Mouse (Mus musculus) midbrain, embryonic 12.5 days (tissue): Measurements from ENCODE around the gene Rela. TPM values are rescaled to one million over a fixed set of nuclear protein-coding genes. Genes with fewer than 3 reads are reported as not detected.
A peak's percentile ranks its signal among the peaks of the same experiment; 100 is the strongest.

Experiments used
- ATAC-seq: fragments of 200-750 bp; cut with Nextera tagmentation; 2 replicates; pipeline ENCODE4 v1.8.0; 2017; ENCODE audit warnings: low read depth, moderate TSS enrichment, moderate library complexity; ENCODE audit not compliant: low FRiP score
- H3K27ac ChIP-seq: fragments of 300-500 bp; sonication (generic); replicated peaks from 2 replicates; pipeline ENCODE4 v1.5.1; 2016; ENCODE audit warnings: mild to moderate bottlenecking
- H3K27me3 ChIP-seq: fragments of 300-500 bp; sonication (generic); 2 replicates; pipeline ENCODE4 v1.6.1; 2016; ENCODE audit warnings: mild to moderate bottlenecking
- H3K36me3 ChIP-seq: fragments of 300-500 bp; sonication (generic); 2 replicates; pipeline ENCODE4 v1.6.1; 2016
- H3K4me1 ChIP-seq: fragments of 300-500 bp; sonication (generic); 2 replicates; pipeline ENCODE4 v1.6.1; 2016
- H3K4me2 ChIP-seq: fragments of 300-500 bp; sonication (generic); replicated peaks from 2 replicates; pipeline ENCODE4 v1.6.1; 2016; ENCODE audit warnings: mild to moderate bottlenecking, moderate library complexity
- H3K4me3 ChIP-seq: fragments of 300-500 bp; sonication (generic); 2 replicates; pipeline ENCODE4 v1.5.1; 2016; ENCODE audit warnings: mild to moderate bottlenecking
- H3K9ac ChIP-seq: fragments of 300-500 bp; sonication (generic); replicated peaks from 2 replicates; pipeline ENCODE4 v1.6.1; 2016; ENCODE audit warnings: mild to moderate bottlenecking, moderate library complexity
- H3K9me3 ChIP-seq: fragments of 300-500 bp; sonication (generic); 2 replicates; pipeline ENCODE4 v1.6.1; 2016; ENCODE audit warnings: mild to moderate bottlenecking
- WGBS: fragments of 180-500 bp; shearing (Covaris S2); methylation state at CpG from one replicate; pipeline ENCODE4 v1.1.7; 2016; 5-methylcytosine and 5-hydroxymethylcytosine counted together
- polyA plus RNA-seq: library from polyadenylated mRNA; unstranded; fragments of >200 nt; fragmentation: Nextera tagmentation; extraction: Ambion mirVana; gene quantifications from 2 replicates; pipeline ENCODE4 v1.2.1, GENCODE M21; 2016

Gene Rela
- polyA plus RNA-seq, 1 experiment from 2014 or later: 37.6 TPM

- Histone ChIP-seq H3K4me1 (peaks cover 18% of the 10 kb centered on the region), H3K36me3 (peaks cover 7% of the 10 kb centered on the region; the same call in 1 of the 2 replicates)
- ATAC-seq: peak; percentile 79; the same call in 1 of the 2 replicates
Measured at GRCm38 (mm10) chr19:5653969-5654719, 16.9 kb downstream of the Rela start.

DNA sequence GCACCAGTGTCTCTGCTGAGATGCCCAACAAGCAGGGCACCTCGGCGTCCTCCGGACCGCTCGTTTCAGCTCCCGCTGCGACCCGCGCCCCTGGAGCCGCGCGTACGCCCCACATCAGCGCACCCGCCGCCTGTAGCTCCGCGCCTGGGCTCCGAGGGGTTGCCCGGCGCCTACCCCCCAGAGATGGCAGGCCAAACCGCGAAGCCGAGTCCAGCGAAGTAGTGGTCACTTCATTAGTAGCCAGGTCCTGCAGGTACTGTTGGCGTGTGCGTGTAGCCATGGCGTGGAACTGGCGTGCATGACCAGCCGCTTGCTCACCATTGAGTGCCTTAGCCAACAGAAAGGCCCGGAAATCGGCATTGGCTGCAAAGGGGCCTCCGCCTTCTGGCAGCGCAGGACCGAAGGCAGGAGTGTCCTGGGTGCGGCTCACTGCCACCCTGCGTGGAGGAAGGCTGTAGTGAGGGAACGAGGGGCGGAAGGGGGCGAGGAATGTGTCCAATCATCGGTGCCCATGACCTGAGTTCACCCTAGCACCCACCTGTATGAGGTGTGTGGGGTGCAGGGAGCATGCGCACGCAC, 17.5 kb downstream of the Rela start:
- peaks cover 16% of the 10 kb centered on the region for H3K4me1 ChIP-seq
- peaks cover 56% of the 10 kb centered on the region for H3K27me3 ChIP-seq
- H3K4me2 ChIP-seq: peak overlapping the region; percentile 70
- H3K9me3 ChIP-seq: no peaks in the 10 kb centered on the region
- H3K4me3 ChIP-seq: peak overlapping the region; percentile 46
- H3K36me3 ChIP-seq: peaks cover 7% of the 10 kb centered on the region; the same call in 1 of the 2 replicates
- H3K27ac ChIP-seq: no peak overlapping the region
- peak overlapping the region; percentile 51 for H3K9ac ChIP-seq
- ATAC-seq: no peak
- 9% methylated on average over 43 of the region's 43 CpGs for WGBS

More at GRCm38 (mm10) chr19:5653969-5654719, 16.9 kb downstream of the Rela start:
- 3% methylated on average over 62 of the region's 62 CpGs for WGBS
- Histone ChIP-seq H3K27ac (no peak overlapping the region), H3K4me3 (peak overlapping the region; percentile 46), H3K27me3 (peaks cover 56% of the 10 kb centered on the region), H3K9ac (peak overlapping the region; percentile 51), H3K9me3 (no peaks in the 10 kb centered on the region), H3K4me2 (peak overlapping the region; percentile 70)

DNA sequence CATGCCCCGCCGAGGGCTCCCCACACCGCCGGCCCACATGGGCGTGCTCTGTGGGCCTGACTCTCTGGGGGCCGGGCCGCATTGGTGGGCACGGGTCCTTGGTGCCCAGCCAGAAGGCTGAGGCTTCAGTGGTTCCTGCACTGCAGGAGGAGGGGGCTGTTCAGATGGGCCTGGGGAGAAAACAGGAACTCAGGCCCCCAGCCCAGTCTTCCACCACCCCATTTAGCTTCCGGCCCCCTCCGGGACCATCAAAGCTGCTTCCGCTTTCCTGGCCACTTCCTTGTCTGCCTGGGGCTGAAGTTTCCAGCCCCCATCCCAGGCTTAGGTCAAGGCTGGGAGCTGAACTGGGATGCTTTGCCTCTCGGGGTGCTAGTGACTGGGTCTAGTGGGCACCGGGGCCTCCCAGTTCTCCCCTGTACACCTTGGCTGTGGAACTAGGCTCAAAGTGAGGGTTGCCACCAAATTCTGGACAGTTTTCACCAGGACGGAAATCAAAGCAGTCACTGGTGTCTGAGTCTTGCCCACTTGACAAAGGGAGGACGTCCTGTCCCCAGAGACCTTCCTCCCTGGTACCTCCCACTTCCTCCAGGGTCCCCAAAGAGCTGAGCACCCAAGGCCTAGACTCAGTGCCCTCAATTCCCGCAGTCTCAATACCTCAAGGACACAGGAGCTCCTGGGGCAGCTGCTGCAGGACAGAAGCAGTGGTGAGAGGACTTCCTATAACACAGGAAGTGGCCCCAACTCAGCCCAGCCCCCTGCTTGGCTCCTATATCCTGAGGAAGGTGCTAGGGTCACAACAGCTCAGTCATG, 23.9 kb downstream of the Rela start:
- WGBS: 85% methylated on average over 16 of the region's 16 CpGs
- Histone ChIP-seq H3K27me3 (peaks cover 7% of the 10 kb centered on the region), H3K4me3 (no peak overlapping the region), H3K9ac (no peak overlapping the region), H3K4me2 (no peak overlapping the region), H3K27ac (no peak overlapping the region), H3K9me3 (no peaks in the 10 kb centered on the region), H3K4me1 (peaks cover 14% of the 10 kb centered on the region), H3K36me3 (peaks cover 17% of the 10 kb centered on the region)
- no peak for ATAC-seq

- Histone ChIP-seq H3K9me3 (no peaks in the 10 kb centered on the region), H3K27ac (0 out of 2 replicates have a peak overlapping the region, but pooled peaks have one; percentile 30), H3K4me2 (0 out of 2 replicates have a peak overlapping the region, but pooled peaks have one; percentile 53), H3K36me3 (peaks cover 29% of the 10 kb centered on the region), H3K4me3 (0 out of 2 replicates have a peak overlapping the region, but pooled peaks have one; percentile 7), H3K4me1 (peaks cover 14% of the 10 kb centered on the region), H3K9ac (no peak overlapping the region), H3K27me3 (no peaks in the 10 kb centered on the region)
- 86% methylated on average over 8 of the region's 8 CpGs for WGBS
- ATAC-seq: no peak
Measured at GRCm38 (mm10) chr19:5662310-5662709, 25.0 kb downstream of the Rela start.

DNA sequence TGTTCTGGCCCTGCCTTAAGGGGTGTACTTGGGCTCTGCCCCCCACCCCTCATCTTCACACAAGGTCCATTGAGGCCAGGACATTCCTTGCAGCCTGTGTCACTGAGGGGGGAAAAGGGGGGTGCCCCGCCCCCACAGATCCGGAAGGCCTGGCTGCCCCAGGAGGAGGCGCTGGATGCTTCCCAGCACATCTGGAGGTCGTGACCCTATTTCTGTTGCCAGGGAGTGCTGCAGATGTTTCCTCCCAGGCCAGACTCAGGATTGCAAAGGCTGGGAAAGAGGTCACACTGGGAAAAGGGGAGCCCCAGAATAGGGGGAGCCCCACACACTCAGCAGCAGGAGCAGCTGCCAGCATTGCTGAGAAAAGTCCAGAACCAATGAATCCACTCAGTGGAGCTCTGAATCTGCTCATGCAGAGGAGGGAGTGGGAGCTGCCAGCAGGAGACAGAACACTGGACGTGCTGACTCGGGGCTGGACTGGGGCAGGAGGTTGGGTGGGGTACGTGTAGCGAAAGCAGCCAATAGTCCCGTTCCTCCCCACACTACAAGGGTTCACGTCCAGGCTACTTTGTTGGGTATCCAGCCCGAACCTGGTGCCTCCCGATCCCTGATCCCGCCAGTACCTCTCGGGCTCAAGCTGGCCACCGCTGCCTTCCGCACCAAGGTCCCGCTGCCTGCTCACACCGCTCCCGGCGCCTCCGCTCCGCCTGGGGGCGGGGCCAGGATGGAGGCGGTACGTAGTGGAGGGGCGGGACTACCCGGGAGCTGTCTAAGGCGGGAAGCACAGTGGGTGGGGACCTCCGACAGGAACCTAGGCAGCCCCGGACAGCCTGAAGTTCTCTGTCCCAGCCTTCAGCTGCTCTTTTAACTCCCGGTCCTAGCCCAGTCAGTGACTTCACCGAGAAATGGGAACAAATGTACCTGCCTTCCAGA, 26.0 kb downstream of the Rela start, which contains the start of gene Sipa1:
Gene Sipa1, minus strand, starts transcription at position 727 of the 933 bp plus-strand sequence.
- under 1% methylated on average over 32 of the region's 32 CpGs for WGBS
- Histone ChIP-seq H3K4me3 (peak within 1 kb of the TSS; percentile 41), H3K36me3 (peaks cover 38% of the 10 kb centered on the region), H3K4me1 (peaks cover 14% of the 10 kb centered on the region), H3K27me3 (no peaks in the 10 kb centered on the region), H3K9ac (peak within 1 kb of the TSS; percentile 57), H3K27ac (peak within 1 kb of the TSS; percentile 47), H3K4me2 (peak within 1 kb of the TSS; percentile 53), H3K9me3 (no peaks in the 10 kb centered on the region)
- ATAC-seq: peak; percentile 92

DNA sequence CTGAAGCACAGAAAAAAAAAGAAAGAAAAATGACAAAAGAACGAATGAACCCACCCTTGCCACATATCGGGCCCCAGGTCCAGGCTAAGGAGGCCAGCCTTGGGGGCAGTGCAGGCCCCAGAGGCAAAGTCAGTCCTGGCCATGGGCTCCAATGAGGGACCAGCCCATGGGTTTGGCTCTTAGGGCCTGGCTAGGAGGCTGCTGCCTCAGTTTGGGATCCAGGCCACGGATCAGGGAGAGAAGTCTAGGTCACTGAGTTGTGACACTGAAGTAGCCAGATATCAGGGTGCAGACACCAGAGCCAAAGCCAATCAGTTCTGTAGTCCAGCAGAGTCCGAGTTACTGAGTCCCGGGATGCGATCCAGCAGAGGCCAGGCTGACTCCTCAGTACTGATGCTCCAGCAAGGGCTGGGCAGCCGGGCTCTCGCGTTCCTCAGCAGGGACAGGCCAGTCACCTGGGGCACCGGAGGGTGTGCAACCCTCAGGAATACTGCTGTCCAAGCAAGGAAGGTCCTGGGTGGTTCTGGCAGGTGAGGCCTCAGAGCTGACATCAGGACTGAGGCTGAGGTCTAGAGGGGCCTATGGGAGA, 27.5 kb downstream of the Rela start:
- H3K27ac ChIP-seq: no peak overlapping the region
- peaks cover 53% of the 10 kb centered on the region for H3K36me3 ChIP-seq
- ATAC-seq: no peak
- H3K9me3 ChIP-seq: no peaks in the 10 kb centered on the region
- H3K4me3 ChIP-seq: no peak overlapping the region
- H3K4me2 ChIP-seq: no peak overlapping the region
- H3K4me1 ChIP-seq: peaks cover 14% of the 10 kb centered on the region
- no peak overlapping the region for H3K9ac ChIP-seq
- 93% methylated on average over 10 of the region's 10 CpGs for WGBS
- H3K27me3 ChIP-seq: no peaks in the 10 kb centered on the region

GRCm38 (mm10) chr19:5665465-5665864, 28.2 kb downstream of the Rela start:
- Histone ChIP-seq H3K36me3 (peaks cover 60% of the 10 kb centered on the region), H3K9ac (no peak overlapping the region), H3K27ac (no peak overlapping the region), H3K27me3 (no peaks in the 10 kb centered on the region), H3K4me3 (no peak overlapping the region), H3K4me2 (no peak overlapping the region), H3K9me3 (no peaks in the 10 kb centered on the region), H3K4me1 (peaks cover 14% of the 10 kb centered on the region)
- WGBS: 89% methylated on average over 15 of the region's 15 CpGs
- ATAC-seq: no peak

DNA sequence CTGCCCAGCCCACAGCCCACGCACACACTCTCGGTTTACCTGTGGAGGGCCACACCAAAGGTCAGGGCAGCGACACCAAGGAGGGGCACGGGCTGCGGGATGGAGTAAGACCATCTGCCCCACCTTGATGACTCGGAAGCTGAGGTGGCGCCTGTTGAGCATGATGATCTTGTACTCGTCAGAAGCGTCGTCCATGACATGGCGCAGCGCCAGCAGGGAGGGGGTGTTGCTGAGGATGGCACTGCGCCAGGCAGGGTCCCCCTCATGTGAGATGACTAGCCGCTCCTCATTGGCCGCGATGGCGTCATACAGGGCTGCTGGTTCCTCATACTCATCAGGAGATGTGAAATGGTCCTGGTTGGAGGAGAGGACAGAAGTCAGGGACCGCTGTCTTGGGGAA, 29.1 kb downstream of the Rela start:
- no peak overlapping the region for H3K27ac ChIP-seq
- 94% methylated on average over 18 of the region's 18 CpGs for WGBS
- H3K27me3 ChIP-seq: no peaks in the 10 kb centered on the region
- H3K4me3 ChIP-seq: no peak overlapping the region
- H3K9ac ChIP-seq: no peak overlapping the region
- no peak overlapping the region for H3K4me2 ChIP-seq
- ATAC-seq: no peak
- peaks cover 69% of the 10 kb centered on the region for H3K36me3 ChIP-seq
- H3K4me1 ChIP-seq: peaks cover 14% of the 10 kb centered on the region
- H3K9me3 ChIP-seq: no peaks in the 10 kb centered on the region

- ATAC-seq: no peak
- Histone ChIP-seq H3K9ac (no peak overlapping the region), H3K4me1 (peaks cover 7% of the 10 kb centered on the region), H3K4me3 (no peak overlapping the region), H3K27me3 (no peaks in the 10 kb centered on the region), H3K9me3 (no peaks in the 10 kb centered on the region), H3K4me2 (no peak overlapping the region), H3K36me3 (peaks cover 89% of the 10 kb centered on the region), H3K27ac (no peak overlapping the region)
- 94% methylated on average over 4 of the region's 4 CpGs for WGBS
Measured at GRCm38 (mm10) chr19:5668372-5668771, 31.1 kb downstream of the Rela start.

GRCm38 (mm10) chr19:5680432-5680831, 43.1 kb downstream of the Rela start:
- H3K27me3 ChIP-seq: no peaks in the 10 kb centered on the region
- no peak overlapping the region for H3K4me2 ChIP-seq
- no peak overlapping the region for H3K9ac ChIP-seq
- no peaks in the 10 kb centered on the region for H3K4me1 ChIP-seq
- no peak for ATAC-seq
- H3K9me3 ChIP-seq: no peaks in the 10 kb centered on the region
- H3K4me3 ChIP-seq: no peak overlapping the region
- no peak overlapping the region for H3K27ac ChIP-seq
- WGBS: 94% methylated on average over 4 of the region's 4 CpGs
- H3K36me3 ChIP-seq: peaks cover 94% of the 10 kb centered on the region

DNA sequence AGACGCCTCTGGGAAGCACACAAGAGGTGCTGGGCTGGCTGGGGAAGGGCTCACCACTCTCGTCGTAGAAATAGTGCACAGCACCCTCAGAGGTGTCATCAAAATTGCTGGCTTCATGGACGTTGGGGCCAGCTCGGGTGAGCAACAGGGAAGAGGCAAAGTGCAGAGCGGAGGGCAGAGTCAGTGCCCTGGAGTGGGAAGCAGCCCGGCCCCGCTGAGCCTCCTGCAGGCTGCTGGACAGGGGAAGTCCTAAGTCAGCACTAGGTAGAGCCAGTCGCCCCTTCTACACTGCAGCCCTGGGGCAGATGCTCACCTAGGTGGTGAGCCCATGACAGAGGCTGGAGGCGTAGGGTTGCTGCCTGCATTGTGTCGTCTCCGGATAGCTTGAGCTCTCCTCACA, 47.0 kb downstream of the Rela start:
- WGBS: 93% methylated on average over 12 of the region's 12 CpGs
- no peaks in the 10 kb centered on the region for H3K9me3 ChIP-seq

More for the DNA sequence above, 47.0 kb downstream of the Rela start:
- peaks cover 11% of the 10 kb centered on the region for H3K4me1 ChIP-seq
- H3K4me2 ChIP-seq: no peak overlapping the region
- no peak overlapping the region for H3K27ac ChIP-seq
- H3K9ac ChIP-seq: no peak overlapping the region
- H3K36me3 ChIP-seq: peaks cover 78% of the 10 kb centered on the region
- H3K27me3 ChIP-seq: no peaks in the 10 kb centered on the region
- no peak for ATAC-seq
- no peak overlapping the region for H3K4me3 ChIP-seq
